ENCODE assay signal across 19 mouse cellular contexts in the genomic region with DNA sequence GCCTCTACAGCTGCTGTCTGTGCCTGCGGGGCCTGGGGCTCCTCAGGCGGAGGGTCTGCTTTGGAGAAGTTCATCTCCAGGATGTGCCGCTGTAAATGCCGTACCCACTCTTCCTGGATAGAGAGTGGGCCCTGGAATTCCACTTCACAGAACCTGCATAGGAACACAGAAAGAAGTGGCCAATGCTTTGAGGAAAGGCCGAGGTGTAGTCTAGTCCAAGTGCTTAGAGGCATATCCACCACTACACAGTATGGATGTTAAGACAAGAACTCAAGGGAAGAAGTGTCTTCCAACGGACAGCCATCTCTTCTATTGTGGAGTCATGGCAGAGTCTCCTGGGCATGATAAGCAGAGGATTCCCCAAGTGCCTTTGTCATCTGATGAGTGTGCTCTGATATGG. TPM values are rescaled to one million over a fixed set of nuclear protein-coding genes. Genes with fewer than 3 reads are reported as not detected.
A peak's percentile ranks its signal among the peaks of the same experiment; 100 is the strongest.
DNase-seq lines count a peak whose midpoint lies in the region; ATAC-seq and TF ChIP-seq lines count a peak whose summit lies in the region.
"Had no signal": no experiment of that assay in that cellular context is flagged by ENCODE, and none has a peak within 500 bp of the region (broad histone marks: within the 10 kb centered on the region; RNA-seq: fewer than 3 reads in every experiment).

No protein-coding gene starts in this region.

- WGBS in heart, embryonic 12.5 days, result 90% methylated on average over 6 of the region's 6 CpGs
- 91% methylated on average over 6 of the region's 6 CpGs for WGBS in intestine, embryonic 14.5 days
- WGBS in intestine, postnatal 0 days, result 94% methylated on average over 6 of the region's 6 CpGs
- WGBS in neural tube, embryonic 14.5 days, result 92% methylated on average over 6 of the region's 6 CpGs

- no peaks in the 10 kb centered on the region for H3K27me3 ChIP-seq in heart, embryonic 12.5 days (replicated peaks)
- H3K27me3 ChIP-seq in intestine, embryonic 14.5 days (replicated peaks; ENCODE audit: control insufficient read depth, insufficient read depth, low read length), result no peaks in the 10 kb centered on the region
- H3K27me3 ChIP-seq in intestine, postnatal 0 days (replicated peaks; ENCODE audit: control insufficient read depth, insufficient read depth, low read length), result no peaks in the 10 kb centered on the region
- no peaks in the 10 kb centered on the region for H3K27me3 ChIP-seq in neural tube, embryonic 14.5 days (ENCODE audit: control insufficient read depth, insufficient read depth, low read length)
- H3K27me3 ChIP-seq: forebrain, embryonic 13.5 days had no signal

- no peak overlapping the region for H3K27ac ChIP-seq in heart, embryonic 12.5 days (ENCODE audit: poor library complexity, severe bottlenecking)
- H3K27ac ChIP-seq in intestine, embryonic 14.5 days (ENCODE audit: low read depth), result no peak overlapping the region
- H3K27ac ChIP-seq in intestine, postnatal 0 days (ENCODE audit: low read depth, low read length), result no peak overlapping the region
- H3K27ac ChIP-seq in neural tube, embryonic 14.5 days (ENCODE audit: low read depth, low read length), result peak overlapping the region; percentile 50; the same call in 1 of the 2 replicates
- H3K27ac ChIP-seq: embryonic facial prominence, embryonic 10.5 days had no signal

- H3K4me3 ChIP-seq in heart, embryonic 12.5 days, result no peak overlapping the region
- H3K4me3 ChIP-seq in intestine, embryonic 14.5 days (ENCODE audit: low read depth, low read length), result no peak overlapping the region
- H3K4me3 ChIP-seq in intestine, postnatal 0 days (ENCODE audit: low read depth, low read length), result no peak overlapping the region
- no peak overlapping the region for H3K4me3 ChIP-seq in neural tube, embryonic 14.5 days (ENCODE audit: low read depth, low read length)
- H3K4me3 ChIP-seq: embryonic facial prominence, embryonic 10.5 days; forebrain, embryonic 13.5 days had no signal

- no peaks in the 10 kb centered on the region for H3K9me3 ChIP-seq in heart, embryonic 12.5 days (replicated peaks)
- no peaks in the 10 kb centered on the region for H3K9me3 ChIP-seq in intestine, embryonic 14.5 days (ENCODE audit: control insufficient read depth, low read length)
- no peaks in the 10 kb centered on the region for H3K9me3 ChIP-seq in intestine, postnatal 0 days (ENCODE audit: control insufficient read depth)
- no peaks in the 10 kb centered on the region for H3K9me3 ChIP-seq in neural tube, embryonic 14.5 days (ENCODE audit: control insufficient read depth, low read length)
- H3K9me3 ChIP-seq: embryonic facial prominence, embryonic 10.5 days; forebrain, embryonic 13.5 days; G1E had no signal

- DNase-seq in heart, adult 11 months, result peak; percentile 81
- DNase-seq in intestine, embryonic 14.5 days (ENCODE audit: low spot score), result peak; percentile 45
- DNase-seq in neural tube, embryonic 10.5 days (ENCODE audit: extremely low spot score, low spot score), result no peak
- no peak for DNase-seq in urinary bladder, adult 18-20 months (ENCODE audit: low spot score in 2 of 2)
- DNase-seq: adrenal gland, adult 8-10 months; adrenal gland, postnatal 36 days; cerebellum, adult 11 months; cerebellum, postnatal 10 days; gastrocnemius, postnatal 36 days; heart, adult 18-20 months; heart, postnatal 36 days; kidney, adult 11 months had no signal

- H3K4me1 ChIP-seq in heart, embryonic 12.5 days (replicated peaks), result 0 out of 2 replicates have a peak, but pooled peaks cover 4% of the 10 kb centered on the region
- no peaks in the 10 kb centered on the region for H3K4me1 ChIP-seq in intestine, embryonic 14.5 days (replicated peaks; ENCODE audit: control insufficient read depth, insufficient read depth, low read length)
- no peaks in the 10 kb centered on the region for H3K4me1 ChIP-seq in intestine, postnatal 0 days (replicated peaks; ENCODE audit: control insufficient read depth, insufficient read depth, low read length)
- H3K4me1 ChIP-seq in neural tube, embryonic 14.5 days (ENCODE audit: control insufficient read depth, insufficient read depth, low read length), result 0 out of 2 replicates have a peak, but pooled peaks cover 5% of the 10 kb centered on the region

- no peak overlapping the region for H3K4me2 ChIP-seq in heart, embryonic 12.5 days
- no peak overlapping the region for H3K4me2 ChIP-seq in intestine, embryonic 14.5 days (ENCODE audit: low read length)
- no peak overlapping the region for H3K4me2 ChIP-seq in intestine, postnatal 0 days (replicated peaks; ENCODE audit: low read depth)
- no peak overlapping the region for H3K4me2 ChIP-seq in neural tube, embryonic 14.5 days (ENCODE audit: low read depth, low read length)
- H3K4me2 ChIP-seq: forebrain, embryonic 13.5 days; heart, embryonic 11.5 days had no signal

- no peak overlapping the region for H3K9ac ChIP-seq in heart, embryonic 12.5 days
- no peak overlapping the region for H3K9ac ChIP-seq in intestine, embryonic 14.5 days (ENCODE audit: low read length)
- no peak overlapping the region for H3K9ac ChIP-seq in intestine, postnatal 0 days (ENCODE audit: low read depth, low read length)
- H3K9ac ChIP-seq in neural tube, embryonic 14.5 days (replicated peaks; ENCODE audit: low read depth, low read length), result no peak overlapping the region
- H3K9ac ChIP-seq: forebrain, embryonic 13.5 days had no signal

- H3K36me3 ChIP-seq in heart, embryonic 12.5 days, result peaks cover 66% of the 10 kb centered on the region
- peaks cover 70% of the 10 kb centered on the region for H3K36me3 ChIP-seq in intestine, embryonic 14.5 days (ENCODE audit: control insufficient read depth, insufficient read depth, low read length)
- H3K36me3 ChIP-seq in intestine, postnatal 0 days (ENCODE audit: control insufficient read depth, insufficient read depth), result peaks cover 57% of the 10 kb centered on the region
- peaks cover 55% of the 10 kb centered on the region for H3K36me3 ChIP-seq in neural tube, embryonic 14.5 days (ENCODE audit: control insufficient read depth, insufficient read depth, low read length)

- TF ChIP-seq CTCF in intestine, postnatal 0 days (IDR thresholded peaks at IDR 0.05; ENCODE audit: low read depth), result no peak

- no peak for ATAC-seq in heart, embryonic 12.5 days (ENCODE audit: insufficient number of reproducible peaks, low FRiP score)
- ATAC-seq in intestine, embryonic 14.5 days (replicated peaks; ENCODE audit: low FRiP score, low TSS enrichment, low read depth), result no peak
- ATAC-seq in intestine, postnatal 0 days, result no peak
- no peak for ATAC-seq in neural tube, embryonic 14.5 days (ENCODE audit: low read depth)
- ATAC-seq: forebrain, embryonic 13.5 days had no signal

RNA-seq across cellular contexts. Expression of a gene that starts 4.6 kb away (rescaled TPM):
- polyA plus RNA-seq in heart, embryonic 12.5 days (2016; fragmentation: Nextera tagmentation; extraction: Ambion mirVana), result 79.4 and 84.6 TPM in 2 replicates
- polyA plus RNA-seq in intestine, embryonic 14.5 days (2014; fragmentation: Nextera tagmentation; extraction: Ambion mirVana), result 64.4 and 79.0 TPM in 2 replicates
- polyA plus RNA-seq in intestine, postnatal 0 days (2015; fragmentation: Nextera tagmentation; extraction: Ambion mirVana), result 21.6 and 26.8 TPM in 2 replicates
- 123 and 158 TPM in 2 replicates for polyA plus RNA-seq in neural tube, embryonic 14.5 days (2014; fragmentation: Nextera tagmentation; extraction: Ambion mirVana)

RNA-seq across cellular contexts. Expression of a gene that starts 34.0 kb away (rescaled TPM):
- polyA plus RNA-seq in heart, embryonic 12.5 days (2016; fragmentation: Nextera tagmentation; extraction: Ambion mirVana), result 85.1 and 88.9 TPM in 2 replicates
- 51.8 and 57.2 TPM in 2 replicates for polyA plus RNA-seq in intestine, embryonic 14.5 days (2014; fragmentation: Nextera tagmentation; extraction: Ambion mirVana)
- polyA plus RNA-seq in intestine, postnatal 0 days (2015; fragmentation: Nextera tagmentation; extraction: Ambion mirVana), result 18.3 and 21.9 TPM in 2 replicates
- 58.4 and 67.0 TPM in 2 replicates for polyA plus RNA-seq in neural tube, embryonic 14.5 days (2014; fragmentation: Nextera tagmentation; extraction: Ambion mirVana)

RNA-seq across cellular contexts. Expression of a gene that starts 34.2 kb away (rescaled TPM):
- polyA plus RNA-seq in heart, embryonic 12.5 days (2016; fragmentation: Nextera tagmentation; extraction: Ambion mirVana), result 23.7 and 23.9 TPM in 2 replicates
- 30.8 and 32.3 TPM in 2 replicates for polyA plus RNA-seq in intestine, embryonic 14.5 days (2014; fragmentation: Nextera tagmentation; extraction: Ambion mirVana)
- polyA plus RNA-seq in intestine, postnatal 0 days (2015; fragmentation: Nextera tagmentation; extraction: Ambion mirVana), result 9.5 and 10.0 TPM in 2 replicates
- 46.2 and 46.8 TPM in 2 replicates for polyA plus RNA-seq in neural tube, embryonic 14.5 days (2014; fragmentation: Nextera tagmentation; extraction: Ambion mirVana)

RNA-seq across cellular contexts. Expression of a gene that starts 48.4 kb away (rescaled TPM):
- 0.66 and 0.95 TPM in 2 replicates for polyA plus RNA-seq in heart, embryonic 12.5 days (2016; fragmentation: Nextera tagmentation; extraction: Ambion mirVana)
- polyA plus RNA-seq in intestine, embryonic 14.5 days (2014; fragmentation: Nextera tagmentation; extraction: Ambion mirVana), result 2.1 and 2.2 TPM in 2 replicates
- polyA plus RNA-seq in intestine, postnatal 0 days (2015; fragmentation: Nextera tagmentation; extraction: Ambion mirVana), result 1.1 TPM in 2 replicates
- 0.41 and 0.42 TPM in 2 replicates for polyA plus RNA-seq in neural tube, embryonic 14.5 days (2014; fragmentation: Nextera tagmentation; extraction: Ambion mirVana)

Comparison
In these comparisons a context has a peak if more than half of its experiments do, and no peak if none do; other contexts are left out.
1. DNase-seq: peak in heart, adult 11 months (single experiment) and intestine, embryonic 14.5 days (single experiment); none in neural tube, embryonic 10.5 days (single experiment) and urinary bladder, adult 18-20 months (0 of 2).